Mouse (Mus musculus) urinary bladder, adult 18-20 months (tissue): ENCODE measurements at regions not wholly inside any gene's neighbourhood (a gene's known extent, or its start where the extent isn't known, plus 50 kb on each side); places are given as distances from the start of the nearest gene placed in this dataset.
A peak's percentile ranks its signal among the peaks of the same experiment; 100 is the strongest.

Experiments used
- DNase-seq, 2 experiments: peaks; one replicate each; pipeline ENCODE4 v3.0.0; 2022; ENCODE audit warnings: low spot score in 2 of 2, mixed read lengths in 2 of 2

DNA sequence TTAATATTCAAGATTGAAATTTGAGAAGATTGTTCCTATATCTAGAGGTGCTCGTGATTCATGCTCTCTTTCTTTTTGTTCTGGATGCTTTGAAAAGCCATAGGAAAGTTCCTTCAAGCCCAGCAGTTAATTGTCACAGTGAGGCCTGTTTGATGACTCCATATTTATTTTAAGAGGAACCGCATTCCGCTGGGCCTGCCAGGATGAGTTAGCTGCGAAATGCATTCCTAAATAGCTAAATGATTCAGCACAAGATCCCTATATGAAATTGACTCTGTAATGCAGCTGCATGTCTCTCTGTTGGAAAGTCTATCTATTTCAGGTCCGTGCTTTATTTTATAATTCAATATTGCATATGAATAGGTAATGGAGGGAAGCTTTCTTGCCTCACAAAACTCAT lies 511.9 kb upstream of the Adgra3 start:
- DNase-seq = no peak

DNA sequence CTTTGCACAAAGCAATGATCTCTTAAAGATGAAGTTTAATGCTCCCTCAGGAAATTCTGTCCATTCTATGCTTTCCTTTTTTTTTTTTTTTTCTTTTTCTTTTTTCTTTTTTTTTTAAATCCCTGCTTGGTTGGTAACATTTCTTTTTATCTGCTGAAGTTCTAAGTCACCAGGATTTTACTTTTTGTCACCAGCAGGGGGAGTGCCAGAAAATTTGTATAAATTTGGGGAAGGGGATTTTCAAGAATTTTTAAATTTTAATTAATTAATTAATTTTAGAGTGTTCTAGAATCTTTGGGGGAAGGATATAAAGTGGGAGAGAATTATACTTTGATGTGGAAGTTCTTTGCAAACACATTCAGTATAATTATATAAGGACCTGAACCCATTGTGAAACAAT lies 492.3 kb upstream of the Adgra3 start:
- no peak for DNase-seq

DNA sequence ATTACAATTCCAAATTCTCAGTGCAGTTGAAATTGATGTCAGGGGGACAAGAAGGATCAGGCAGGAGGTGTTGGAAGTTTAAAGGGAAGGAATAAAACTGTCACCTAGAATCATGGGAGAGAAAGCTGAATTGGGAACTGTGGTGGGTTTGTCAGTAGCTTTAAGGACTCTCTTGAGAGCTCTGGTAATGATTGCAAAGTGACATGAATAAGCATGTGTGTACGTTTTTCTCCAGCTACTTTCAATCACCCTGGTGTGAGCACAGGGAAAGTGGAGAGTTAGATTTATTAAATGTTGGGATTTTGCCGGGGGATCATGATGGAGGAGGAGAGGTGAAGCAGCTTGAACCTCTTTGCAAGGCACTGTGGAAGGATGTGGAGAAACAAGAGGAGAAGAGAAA lies 453.7 kb upstream of the Adgra3 start:
- DNase-seq = no peak

DNA sequence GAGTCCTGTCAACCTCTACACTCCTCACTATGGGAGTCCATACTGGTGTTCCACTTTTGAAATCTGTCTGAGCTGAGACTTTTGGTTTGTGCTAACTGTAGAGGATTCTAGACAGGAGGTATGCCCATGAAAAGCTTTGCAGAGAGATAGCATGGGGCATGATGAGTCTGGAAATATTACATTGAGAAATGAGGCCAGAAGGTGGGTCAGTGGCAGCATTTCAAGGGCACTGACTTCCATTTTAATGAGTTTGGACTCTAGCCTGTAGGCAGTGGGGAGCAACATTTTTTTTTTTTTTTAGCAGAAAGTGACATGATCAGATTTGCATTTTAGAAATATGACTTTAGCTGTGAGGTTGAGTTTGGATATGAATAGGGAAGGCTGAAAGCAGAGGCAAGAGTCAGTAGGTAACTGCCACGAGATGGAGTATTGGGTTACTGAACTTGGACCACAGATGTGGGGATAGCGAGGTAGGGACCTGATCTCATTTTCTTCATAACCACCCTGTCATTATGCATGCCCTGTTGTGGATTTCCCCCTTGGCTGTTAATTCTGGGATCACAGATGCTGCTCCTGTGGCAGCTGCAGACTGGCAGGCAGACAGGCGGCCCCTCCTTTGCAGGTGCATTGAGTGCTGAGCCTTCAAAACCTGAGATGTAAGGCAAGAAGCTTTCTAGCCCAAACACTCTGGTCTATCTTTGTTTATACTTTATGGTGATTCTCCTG lies 451.1 kb upstream of the Adgra3 start:
- DNase-seq = no peak

DNA sequence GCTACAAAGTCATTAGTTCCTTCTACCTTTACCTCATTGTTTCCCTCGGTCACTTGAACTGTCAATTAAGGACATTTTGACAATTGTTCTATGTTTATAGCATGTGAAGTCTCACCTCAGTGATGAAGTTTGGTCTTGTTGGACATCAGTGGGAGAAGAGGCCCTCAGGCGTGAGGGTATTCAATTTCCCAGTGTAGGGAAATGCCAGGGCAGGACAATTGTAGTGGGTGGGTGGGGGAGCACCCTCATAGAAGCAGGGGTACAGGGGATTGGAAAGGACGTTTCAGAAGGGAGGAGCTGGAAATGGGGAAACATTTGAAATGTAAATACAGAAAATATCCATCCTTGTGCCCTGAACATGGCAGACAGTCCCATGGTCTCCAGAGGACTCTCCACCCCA lies 431.4 kb upstream of the Adgra3 start:
- DNase-seq = no peak

DNA sequence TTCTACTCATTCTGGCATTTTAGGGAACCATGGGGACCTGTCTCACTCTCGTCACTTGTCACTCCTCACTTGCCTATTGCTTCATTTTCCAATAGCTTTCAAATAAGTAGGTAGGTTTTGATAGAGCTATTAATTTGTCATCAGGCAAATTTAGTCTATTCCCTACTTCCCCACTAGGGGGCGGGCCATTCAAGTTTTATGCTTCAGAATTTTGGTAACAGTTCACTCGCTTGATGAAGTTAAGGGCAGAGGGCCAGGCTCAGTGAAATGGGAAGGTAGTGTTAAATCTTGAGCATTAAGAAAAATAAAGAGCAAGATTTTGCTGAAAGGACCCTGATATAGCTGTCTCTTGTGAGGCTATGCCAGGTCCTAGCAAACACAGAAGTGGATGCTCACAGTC lies 418.2 kb upstream of the Adgra3 start:
- peak in 1 of 2 experiments; percentile 38 for DNase-seq

DNA sequence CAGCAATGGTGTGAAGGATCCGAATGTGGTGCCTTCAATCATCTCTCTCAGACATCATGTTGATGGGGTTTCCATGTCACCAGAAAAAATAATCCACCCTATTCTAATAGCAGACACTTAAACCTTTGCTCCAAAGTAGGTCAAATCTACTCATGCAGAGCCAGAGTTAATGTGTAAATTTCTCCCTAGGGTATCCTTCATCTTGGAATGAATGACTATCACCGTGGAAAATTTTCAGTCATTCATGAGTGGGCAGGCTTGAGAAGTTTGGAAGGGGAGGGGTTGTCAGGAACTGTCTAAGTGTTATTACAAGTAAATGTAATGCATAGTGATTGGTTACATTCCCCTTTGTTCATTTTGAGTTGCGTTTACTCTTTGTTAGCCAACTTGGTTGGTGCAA lies 402.7 kb upstream of the Adgra3 start:
- no peak for DNase-seq

DNA sequence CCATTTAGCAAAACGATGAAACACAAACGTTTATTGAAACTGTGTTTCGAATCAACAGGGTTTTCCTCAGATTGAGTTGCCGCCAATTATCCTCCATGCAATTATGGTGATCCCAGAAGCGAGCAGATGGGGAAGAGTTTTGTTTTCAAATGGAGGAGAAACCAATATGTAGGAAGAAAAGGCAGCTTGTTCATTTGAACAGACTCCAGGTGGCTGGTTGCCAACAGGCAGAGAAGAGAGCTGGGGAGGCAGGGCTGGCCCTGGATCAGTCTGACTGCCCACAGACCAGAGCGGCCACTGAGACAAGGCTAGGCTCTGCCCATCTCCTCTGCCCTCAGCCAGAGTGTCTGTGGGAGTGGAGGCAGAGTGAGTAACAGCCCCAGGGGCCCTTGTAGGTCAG lies 398.8 kb upstream of the Adgra3 start:
- DNase-seq = no peak

DNA sequence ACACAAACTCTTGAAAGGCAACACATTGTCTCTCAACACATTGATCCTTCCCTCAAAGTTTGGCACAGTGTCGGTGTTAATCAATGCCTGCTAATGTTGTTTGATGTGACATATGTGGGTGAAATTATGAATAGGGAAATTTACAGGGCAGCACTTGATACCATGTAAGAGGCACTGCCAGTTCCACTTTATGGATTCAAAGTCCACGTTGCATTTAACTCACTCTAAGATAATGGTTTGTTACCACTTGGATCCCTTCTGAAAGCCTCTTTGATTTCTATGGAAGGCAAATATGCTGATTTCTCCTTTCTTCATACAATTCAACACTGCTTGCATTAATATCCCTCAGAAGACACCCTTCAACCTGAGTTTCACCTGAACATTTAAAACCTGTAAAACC lies 395.6 kb upstream of the Adgra3 start:
- no peak for DNase-seq

DNA sequence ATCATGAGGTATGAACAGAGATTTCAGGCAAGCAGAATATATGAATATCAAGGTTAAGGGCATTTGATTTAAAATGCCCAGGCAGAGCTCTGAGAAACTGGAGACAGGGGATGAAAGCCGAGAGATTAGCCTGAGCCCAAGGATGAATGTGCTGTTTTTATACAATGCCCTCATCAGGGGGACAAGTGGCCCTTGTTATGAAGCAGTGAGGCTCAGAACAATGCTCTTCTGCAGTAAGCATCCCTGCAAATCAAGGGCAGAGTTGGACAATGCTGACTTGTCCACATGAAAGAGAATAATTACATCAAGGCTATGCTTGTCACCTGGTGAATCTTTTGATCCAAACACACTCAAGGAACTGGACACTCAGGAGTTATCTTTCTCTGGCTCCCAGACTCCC lies 348.1 kb upstream of the Adgra3 start:
- no peak for DNase-seq

DNA sequence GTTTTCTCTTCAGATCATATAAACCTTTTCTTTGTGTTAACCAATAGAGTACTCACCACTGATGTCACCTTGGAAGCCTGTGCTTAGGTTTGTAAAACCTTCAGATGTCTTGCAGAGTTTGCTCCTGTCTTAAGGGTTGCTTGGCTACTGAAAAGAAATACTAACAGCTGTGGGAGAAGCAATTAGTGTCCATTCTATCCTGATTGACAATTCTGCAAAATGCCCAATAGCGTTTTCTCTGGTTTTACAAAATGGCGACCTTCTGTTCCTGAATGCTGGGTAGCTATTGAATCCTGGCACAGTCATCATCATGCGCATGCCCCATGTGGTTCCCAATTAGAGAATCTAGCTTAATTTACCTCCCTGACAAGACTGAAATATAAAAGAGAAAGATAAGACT lies 347.7 kb upstream of the Adgra3 start:
- no peak for DNase-seq
